Mouse (Mus musculus) layer of hippocampus, adult 9-11 months (tissue): ENCODE results near the gene 1520401A03Rik.

Source experiments
- DNase-seq: peaks from one replicate; pipeline ENCODE4 v3.0.0; 2022

The 1520401A03Rik gene

DNA sequence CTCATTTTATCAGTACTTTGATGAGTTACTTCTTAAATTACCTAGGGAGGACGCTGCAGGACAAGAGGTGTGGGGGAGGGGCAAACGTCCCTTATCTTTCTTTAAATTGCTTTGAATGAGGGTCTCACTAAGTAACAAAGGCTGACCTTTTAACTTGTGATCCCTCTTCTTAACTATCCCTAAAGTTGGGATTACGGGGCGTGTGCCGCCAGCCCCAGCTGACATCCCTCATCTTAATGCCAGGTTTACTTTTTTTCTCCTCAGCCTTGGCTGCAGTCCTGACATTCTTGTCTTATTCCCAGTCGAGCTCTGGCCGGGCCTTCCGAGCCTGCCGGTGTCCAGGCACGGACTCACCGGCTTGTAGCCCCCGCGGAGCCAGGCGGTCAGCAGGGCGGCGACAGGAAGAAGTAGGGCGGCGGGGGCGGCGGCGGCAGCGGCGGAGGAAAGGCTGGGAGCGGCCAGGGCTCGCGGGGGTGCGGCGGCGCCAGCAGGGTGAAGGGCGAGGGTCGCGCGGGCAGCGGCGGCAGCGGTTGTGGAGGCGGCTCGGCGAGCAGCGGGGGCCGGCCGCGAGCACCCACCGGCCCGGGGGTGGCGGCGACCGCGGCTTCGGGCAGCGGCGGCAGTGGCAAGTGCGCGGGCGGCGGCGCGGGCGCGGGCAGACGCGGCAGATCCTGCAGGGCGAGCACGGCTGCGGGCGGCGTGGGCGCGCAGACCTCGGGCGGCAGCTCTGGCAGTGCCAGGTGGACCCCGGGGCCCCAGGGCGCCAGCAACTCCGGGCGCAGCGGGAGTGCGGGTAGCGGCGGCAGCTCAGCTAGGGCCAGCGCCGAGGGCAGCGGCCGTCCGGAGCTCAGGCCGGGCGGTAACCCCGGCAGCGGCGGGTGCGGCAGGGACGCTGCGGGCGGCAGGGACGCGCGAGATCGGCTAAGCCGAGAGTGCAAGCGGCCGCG is 23.2 kb downstream of the 1520401A03Rik start:
- DNase-seq, result no peak

DNA sequence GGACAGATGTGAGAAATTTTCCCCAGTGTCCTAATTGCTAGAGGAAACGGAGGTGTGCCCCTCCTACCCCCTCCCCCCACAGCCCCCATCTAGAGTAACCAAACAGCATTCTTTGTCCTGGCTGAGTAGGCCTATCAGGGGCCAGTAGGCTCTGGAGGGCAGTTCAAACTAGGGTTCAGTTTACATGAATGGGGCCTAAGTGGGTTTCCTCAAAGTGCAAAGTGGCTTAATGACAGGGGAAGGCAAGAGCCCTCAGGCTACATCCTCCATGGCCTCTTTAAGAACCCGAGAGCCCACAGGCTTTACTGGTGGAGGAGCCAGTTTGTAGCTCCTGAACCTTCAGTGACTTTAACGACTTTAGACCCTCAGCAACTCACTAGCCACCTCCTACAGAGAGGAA is 26.8 kb downstream of the 1520401A03Rik start:
- DNase-seq, result no peak

GRCm38 (mm10) chr17:23694491-23694890 is 28.1 kb downstream of the 1520401A03Rik start:
- DNase-seq, result no peak

- no peak for DNase-seq
Observed at GRCm38 (mm10) chr17:23683856-23684672, 38.5 kb downstream of the 1520401A03Rik start, which contains the start of gene Cldn9. TSS of gene Cldn9 (minus strand) at chr17:23684026.

GRCm38 (mm10) chr17:23683226-23683625 is 39.4 kb downstream of the 1520401A03Rik start:
- DNase-seq, result no peak

GRCm38 (mm10) chr17:23682530-23682929 is 40.1 kb downstream of the 1520401A03Rik start:
- DNase-seq, result no peak

GRCm38 (mm10) chr17:23682092-23682491 is 40.5 kb downstream of the 1520401A03Rik start:
- DNase-seq, result no peak

DNA sequence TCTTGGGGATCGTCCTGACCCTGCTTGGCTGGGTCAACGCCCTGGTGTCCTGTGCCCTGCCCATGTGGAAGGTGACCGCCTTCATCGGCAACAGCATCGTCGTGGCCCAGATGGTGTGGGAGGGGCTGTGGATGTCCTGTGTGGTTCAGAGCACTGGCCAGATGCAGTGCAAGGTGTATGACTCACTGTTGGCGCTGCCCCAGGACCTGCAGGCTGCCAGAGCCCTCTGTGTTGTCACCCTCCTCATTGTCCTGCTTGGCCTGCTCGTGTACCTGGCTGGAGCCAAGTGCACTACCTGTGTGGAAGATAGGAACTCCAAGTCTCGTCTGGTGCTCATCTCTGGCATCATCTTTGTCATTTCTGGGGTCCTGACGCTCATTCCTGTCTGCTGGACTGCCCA is 41.5 kb downstream of the 1520401A03Rik start:
- DNase-seq, result no peak

DNA sequence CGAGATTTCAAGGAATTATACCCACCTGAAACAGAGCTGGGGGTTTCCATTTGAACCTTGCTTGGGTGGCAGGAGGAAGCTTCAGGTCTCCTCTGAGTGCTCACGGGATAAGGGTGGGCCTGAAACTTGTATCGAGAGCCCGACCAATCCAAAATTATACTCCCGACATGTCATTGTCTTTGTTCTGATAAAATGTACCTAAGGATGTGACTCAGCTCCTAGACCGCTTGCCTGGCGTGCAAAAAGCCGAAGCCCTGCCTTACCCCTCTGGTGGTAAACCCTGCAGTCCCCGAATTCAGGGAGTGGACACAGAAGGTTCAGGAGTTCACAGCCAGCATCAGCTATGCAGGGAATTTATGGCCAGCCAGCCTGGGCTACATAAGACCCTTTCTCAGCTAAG is 42.2 kb downstream of the 1520401A03Rik start:
- no peak for DNase-seq

DNA sequence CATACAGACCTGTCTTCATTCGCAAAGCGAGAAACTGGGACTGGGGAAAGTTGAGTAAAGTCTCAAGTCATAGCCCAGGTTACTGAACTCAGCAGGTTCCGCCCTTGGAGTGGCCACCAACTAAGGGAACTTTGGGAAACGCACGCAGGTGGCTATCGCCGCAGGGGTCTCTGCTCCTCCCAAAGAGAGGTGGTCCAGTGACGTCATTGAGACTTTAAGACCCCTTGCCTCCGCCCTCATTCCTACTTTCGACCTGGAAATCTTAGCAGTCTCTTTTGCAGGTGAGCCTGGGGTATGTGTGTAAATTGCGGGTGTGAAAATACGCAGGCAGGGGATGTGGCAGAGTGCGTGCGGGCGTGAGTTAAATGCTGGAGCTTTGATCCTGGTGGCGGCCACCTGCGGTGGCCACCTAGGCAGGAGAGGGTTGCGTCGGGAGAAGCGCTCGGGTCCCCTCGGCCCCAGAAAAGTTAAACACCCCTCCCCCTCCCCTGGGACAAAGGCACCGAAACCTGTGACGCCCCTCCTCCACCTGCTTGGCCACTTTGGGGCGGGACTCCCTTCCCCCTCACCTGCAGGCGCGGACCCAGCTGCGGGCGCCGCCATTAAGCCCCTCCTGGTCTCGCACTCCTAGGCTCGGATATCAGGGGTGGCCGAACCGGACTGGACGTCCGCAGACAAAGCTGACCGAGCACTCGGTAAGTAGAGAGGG is 43.3 kb downstream of the 1520401A03Rik start, which contains the start of gene Cldn6:
Cldn6 (plus strand) TSS at position 123 of the 709 bp plus-strand sequence.
- no peak for DNase-seq

GRCm38 (mm10) chr17:23677236-23677679 is 45.3 kb downstream of the 1520401A03Rik start, which contains the start of gene Tnfrsf12a:
TSS of gene Tnfrsf12a (minus strand) at chr17:23677468.
- DNase-seq, result peak; percentile 79

DNA sequence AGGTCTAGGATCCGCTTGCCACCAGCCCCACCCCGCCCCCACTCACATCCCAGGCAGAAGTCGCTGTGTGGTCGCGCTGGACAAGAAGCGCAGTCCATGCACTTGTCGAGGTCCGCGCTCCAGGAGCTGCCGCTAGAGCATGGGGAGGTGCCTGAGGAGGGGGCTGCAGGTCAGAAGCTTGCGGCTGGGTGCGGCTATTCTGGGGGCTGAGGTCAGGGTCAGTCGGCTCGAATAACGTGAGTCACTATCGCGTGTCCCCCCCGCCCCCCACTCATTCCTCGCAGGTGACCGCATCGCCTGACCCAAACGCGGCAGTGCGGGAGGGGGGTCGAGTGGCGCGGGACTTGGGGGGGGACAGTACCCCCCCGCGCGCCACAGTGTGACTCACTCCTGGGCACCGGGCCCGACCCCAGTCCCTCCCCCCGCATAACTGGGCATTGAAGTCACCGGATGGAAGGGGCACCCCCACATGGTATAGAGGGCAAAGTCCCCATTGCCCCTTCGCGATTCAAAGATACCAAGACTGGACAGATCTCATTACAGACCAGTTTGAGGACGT is 46.0 kb downstream of the 1520401A03Rik start:
- no peak for DNase-seq

GRCm38 (mm10) chr17:23675564-23676281 is 46.9 kb downstream of the 1520401A03Rik start:
- no peak for DNase-seq

DNA sequence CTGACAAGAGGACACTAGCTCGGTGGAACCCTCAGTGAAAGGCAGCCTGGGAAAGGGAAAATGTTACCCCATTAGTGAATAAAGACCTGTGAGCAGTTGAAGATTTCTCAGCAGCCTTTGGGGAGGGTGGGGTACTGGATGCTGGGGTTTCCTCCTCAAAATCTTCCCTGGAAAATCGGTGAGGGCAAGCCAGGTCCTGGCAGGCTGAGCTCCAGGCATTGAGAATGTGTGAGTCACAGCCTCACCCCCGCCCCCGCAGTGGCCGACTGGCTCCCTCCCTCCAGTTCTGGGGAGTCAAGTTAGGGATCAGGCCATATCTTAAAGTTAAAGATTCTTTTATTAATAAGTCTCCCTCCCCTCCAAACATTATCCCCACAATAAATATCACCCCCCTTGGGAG is 47.5 kb downstream of the 1520401A03Rik start:
- DNase-seq, result no peak

DNA sequence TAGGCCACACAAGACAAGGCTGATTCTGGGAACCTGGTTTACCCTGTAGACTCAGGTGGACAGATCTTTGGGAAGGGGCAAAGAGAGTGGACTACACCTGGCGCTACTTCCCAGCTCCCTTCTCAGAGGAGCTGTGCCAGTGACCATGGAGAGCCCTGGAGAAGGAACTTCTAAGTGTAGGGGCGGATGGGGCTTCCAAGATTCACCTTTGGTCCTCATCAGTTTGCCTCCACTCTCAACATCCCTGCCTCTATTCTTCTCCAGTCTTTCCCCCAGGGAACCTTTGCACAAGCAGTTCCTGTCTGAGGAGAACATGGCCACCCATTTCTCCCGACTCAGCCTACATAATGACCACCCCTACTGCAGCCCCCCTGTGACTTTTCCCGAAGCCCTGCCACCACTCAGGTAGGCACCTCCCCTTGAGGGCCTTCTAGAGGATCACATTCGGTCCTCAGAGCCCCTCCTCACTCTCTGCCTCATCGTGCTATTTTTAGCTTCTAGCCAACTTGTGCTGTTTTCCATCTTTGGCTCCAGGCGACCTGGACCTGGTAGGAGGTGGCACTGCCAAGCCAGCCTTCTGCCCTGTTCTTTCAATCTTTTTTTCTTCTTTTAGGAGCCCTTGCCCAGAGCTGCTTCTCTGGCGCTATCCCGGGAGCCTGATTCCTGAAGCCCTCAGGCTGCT is 48.2 kb downstream of the 1520401A03Rik start:
- no peak for DNase-seq

DNA sequence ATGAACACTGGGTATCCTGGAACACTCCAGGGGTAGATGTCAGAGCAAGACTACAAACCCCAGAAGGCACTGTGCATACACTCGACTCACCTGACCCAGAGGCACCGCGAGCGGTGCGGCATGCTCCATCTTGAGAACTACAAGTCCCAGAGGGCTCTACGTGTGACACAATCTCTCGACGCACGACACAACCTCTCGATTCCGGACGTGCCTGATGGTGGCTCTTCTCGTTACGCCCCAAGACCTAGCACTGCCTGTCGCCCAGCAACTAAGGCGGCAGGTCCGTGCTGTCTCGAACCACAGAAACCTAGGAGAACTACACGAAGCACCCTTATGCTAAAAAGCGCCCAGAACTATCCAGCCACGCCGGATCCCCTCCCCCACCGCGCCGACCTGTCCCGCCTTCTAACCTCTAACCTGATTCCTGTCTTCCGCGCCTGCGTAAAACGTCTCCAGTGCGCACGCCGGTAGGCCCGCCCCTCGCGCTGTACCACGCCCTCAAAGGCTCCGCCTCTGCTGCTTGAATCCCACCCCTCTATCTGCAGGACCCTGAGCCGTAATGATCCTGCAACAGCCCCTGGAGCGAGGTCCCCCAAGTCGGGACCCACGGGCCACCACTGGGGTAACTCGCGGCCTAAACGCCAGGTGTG is 49.0 kb downstream of the 1520401A03Rik start, which contains the start of the genes Hcfc1r1 and Thoc6:
Hcfc1r1 (plus strand) TSS at position 173 of the 650 bp plus-strand sequence.
Thoc6 (minus strand) TSS at position 459 of the 650 bp plus-strand sequence.
- peak; percentile 98 for DNase-seq

DNA sequence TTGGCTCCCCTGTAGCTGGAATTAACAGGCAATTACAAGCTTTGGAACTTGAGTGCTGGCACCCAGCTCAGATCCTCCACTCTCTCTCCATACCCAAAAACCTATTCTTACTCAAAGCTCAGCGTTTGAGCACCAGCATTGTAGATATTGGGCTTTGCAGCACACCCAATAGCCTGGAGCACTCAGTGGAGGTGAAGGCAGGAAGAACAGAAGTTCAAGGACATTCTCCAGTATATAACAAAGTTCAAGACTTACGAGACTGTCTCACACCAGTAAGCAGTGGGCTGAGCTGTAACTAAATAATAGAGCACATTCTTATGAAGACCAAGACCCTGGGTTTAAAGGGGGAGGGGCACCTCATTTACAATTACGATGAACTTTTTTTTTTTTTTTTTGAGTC is 49.8 kb downstream of the 1520401A03Rik start:
- DNase-seq, result no peak

- no peak for DNase-seq
Observed at GRCm38 (mm10) chr17:23671519-23671918, 51.1 kb downstream of the 1520401A03Rik start.

DNA sequence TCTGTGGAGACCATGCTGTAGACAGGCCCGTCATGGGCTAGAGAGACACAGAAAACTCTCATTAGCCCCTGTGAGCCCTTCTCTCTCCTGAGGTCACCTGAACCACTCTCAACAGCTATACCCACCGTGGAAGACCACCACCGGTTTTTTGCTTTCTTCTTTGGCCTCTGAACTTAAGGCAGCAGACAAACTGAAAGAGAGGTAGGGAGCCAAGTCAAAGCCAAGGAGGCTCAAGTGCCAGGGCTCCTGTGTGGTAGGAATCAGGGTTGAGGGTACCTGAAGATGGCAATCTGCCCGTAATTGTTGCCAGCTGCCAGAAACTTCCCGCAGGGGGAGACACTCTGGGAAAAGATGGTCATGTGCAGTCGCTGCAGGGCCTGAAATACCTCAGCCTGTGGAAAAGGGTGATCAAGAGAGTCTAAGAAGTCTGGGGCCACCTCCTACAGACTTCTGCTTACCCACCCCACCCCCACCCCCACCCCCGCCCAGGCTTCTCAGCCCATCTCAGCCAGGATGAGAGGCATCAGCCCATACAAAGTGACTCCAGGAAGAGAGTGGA is 52.0 kb downstream of the 1520401A03Rik start:
- no peak for DNase-seq

GRCm38 (mm10) chr17:23665511-23665910 is 57.1 kb downstream of the 1520401A03Rik start:
- DNase-seq, result no peak
